Mouse (Mus musculus) common myeloid progenitor, adult 5-6 weeks (primary cell): ENCODE results near the gene Blvrb. TPM values are rescaled to one million over a fixed set of nuclear protein-coding genes. Genes with fewer than 3 reads are reported as not detected.
A peak's percentile ranks its signal among the peaks of the same experiment; 100 is the strongest.

Source experiments
- ATAC-seq: replicated peaks from 2 replicates; pipeline ENCODE4 v1.8.0; 2016; ENCODE audit warnings: low read depth, mild to moderate bottlenecking, moderate TSS enrichment, inconsistent platforms; ENCODE audit not compliant: poor library complexity, severe bottlenecking
- total RNA-seq: library from RNA; stranded (forward); fragments of 200-1000, 187-1606 nt; gene quantifications from 2 replicates; pipeline ENCODE4 v1.2.3, GENCODE M21; 2017

The Blvrb gene
- total RNA-seq, 1 experiment from 2014 or later, result 78.0 TPM

DNA sequence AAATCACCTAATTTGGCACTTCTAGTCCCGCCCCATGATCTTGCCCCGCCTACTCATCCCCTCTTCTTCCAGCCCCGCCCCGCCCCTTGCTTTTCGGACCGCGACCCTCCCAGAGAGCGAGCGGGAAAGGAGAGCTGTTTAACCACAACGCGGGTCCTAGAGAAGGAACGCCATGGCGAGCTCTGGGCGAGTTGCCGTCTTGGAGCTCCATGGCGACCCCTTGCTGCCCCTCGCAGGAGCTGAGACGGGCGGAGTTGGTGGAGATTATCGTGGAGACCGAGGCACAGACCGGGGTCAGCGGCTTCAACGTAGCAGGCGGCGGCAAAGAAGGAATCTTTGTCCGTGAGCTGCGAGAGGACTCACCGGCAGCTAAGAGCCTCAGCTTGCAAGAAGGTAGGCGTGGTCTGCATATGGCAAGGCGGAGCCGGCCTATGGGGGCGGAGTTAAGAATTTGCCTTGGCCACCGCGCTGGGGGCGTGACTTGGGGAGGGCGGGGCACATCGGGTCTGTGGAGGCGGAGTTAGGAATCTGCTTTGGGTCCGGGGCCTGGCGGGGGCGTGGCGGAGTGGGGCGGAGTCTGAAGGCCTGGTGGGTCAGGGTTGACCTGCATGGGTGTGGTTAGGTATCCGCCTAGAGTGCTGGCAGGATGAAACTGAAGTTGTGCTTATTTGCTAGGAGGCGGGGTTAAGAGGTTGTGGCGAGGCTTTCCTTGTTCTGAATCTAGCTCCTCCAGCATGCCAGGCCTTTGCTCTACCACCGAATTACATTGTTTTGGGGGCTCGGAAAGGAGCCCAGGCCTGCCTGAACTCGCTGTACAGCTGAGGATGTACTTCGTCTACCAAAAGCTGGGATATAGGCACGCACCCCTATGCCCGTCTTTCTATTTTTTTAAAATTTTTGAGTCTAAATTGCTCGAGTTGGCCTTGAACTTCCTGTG, 60.2 kb downstream of the Blvrb start:
- peak; percentile 86 for ATAC-seq

- ATAC-seq, result peak; percentile 68
Measured at GRCm38 (mm10) chr7:27508648-27509005, 60.8 kb downstream of the Blvrb start.

DNA sequence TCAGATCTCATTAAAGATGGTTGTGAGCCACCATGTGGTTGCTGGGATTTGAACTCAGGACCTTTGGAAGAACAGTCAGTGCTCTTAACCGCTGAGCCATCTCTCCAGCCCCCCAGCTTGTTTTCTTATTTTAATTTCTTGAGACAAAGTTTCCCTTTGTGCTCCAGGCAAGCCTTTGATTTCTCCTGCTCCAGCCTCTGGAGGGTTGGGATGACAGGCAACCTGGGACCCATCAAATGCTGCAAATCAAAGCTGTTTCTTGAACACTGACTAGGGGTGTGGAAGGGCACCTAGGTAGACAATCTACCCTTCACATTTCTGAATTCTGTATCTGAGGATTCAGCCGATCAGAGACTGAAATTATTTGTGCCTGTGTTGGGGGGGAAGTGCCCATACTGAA, 63.0 kb downstream of the Blvrb start:
- ATAC-seq, result no peak

- no peak for ATAC-seq
Measured at GRCm38 (mm10) chr7:27514961-27515360, 67.2 kb downstream of the Blvrb start.

Other genes with a start within 250 kb of the Blvrb start
- gene Itpkc, start 219.3 kb upstream of the Blvrb start, total RNA-seq, result 5.2 and 5.4 TPM in 2 replicates
- gene Coq8b, start 215.0 kb upstream of the Blvrb start, total RNA-seq, result 8.2 and 15.7 TPM in 2 replicates
- 0.29 and 1.1 TPM in 2 replicates for gene Numbl, start 189.5 kb upstream of the Blvrb start, total RNA-seq
- gene Ltbp4, start 110.3 kb upstream of the Blvrb start, total RNA-seq, result 0.44 TPM in 1 of 2 replicates, not detected in the other
- 18.4 and 25.8 TPM in 2 replicates for gene Shkbp1, start 92.0 kb upstream of the Blvrb start, total RNA-seq
- gene Gm20479, start 90.6 kb upstream of the Blvrb start, total RNA-seq, result 2.2 TPM in 1 of 2 replicates, not detected in the other
- gene Sptbn4, start 292 bp upstream of the Blvrb start, total RNA-seq, result 0.34 TPM in 1 of 2 replicates, not detected in the other
- gene Sertad3, start 25.8 kb downstream of the Blvrb start, total RNA-seq, result 9.6 and 13.1 TPM in 2 replicates
- 11.5 and 14.0 TPM in 2 replicates for gene Sertad1, start 38.9 kb downstream of the Blvrb start, total RNA-seq
- 1.2 and 1.8 TPM in 2 replicates for gene Prx, start 51.3 kb downstream of the Blvrb start, total RNA-seq
- 1.1 TPM in 1 of 2 replicates, not detected in the other for gene Hipk4, start 75.3 kb downstream of the Blvrb start, total RNA-seq
- 5.5 and 6.0 TPM in 2 replicates for gene Pld3, start 105.2 kb downstream of the Blvrb start, total RNA-seq
- 15.0 and 18.0 TPM in 2 replicates for gene 2310022A10Rik, start 105.3 kb downstream of the Blvrb start, total RNA-seq
- 43.7 and 49.5 TPM in 2 replicates for gene Akt2, start 143.6 kb downstream of the Blvrb start, total RNA-seq
- gene Ttc9b, start 205.9 kb downstream of the Blvrb start, total RNA-seq, result 0.29 TPM in 1 of 2 replicates, not detected in the other
- 1.8 and 3.3 TPM in 2 replicates for gene Map3k10, start 226.6 kb downstream of the Blvrb start, total RNA-seq
- 0.63 and 0.73 TPM in 2 replicates for gene Zfp607b, start 241.4 kb downstream of the Blvrb start, total RNA-seq